Mouse (Mus musculus) right cerebral cortex, postnatal 10 days (tissue): ENCODE results near the gene Snx29.
"Not testable (repeated sequence)": the region's sequence is repeated elsewhere in the genome, so short reads cannot be mapped to it uniquely, and the experiment has no call there.

Source experiments
- DNase-seq, 2 experiments: peaks; one replicate each; pipeline ENCODE4 v3.0.0; 2021; ENCODE audit warnings: low spot score in 2 of 2

Gene Snx29

GRCm38 (mm10) chr16:11322409-11323323 lies at the start of gene Snx29:
Gene Snx29, plus strand, starts transcription at chr16:11322908.
- peak; percentile 97 to 99 for DNase-seq

DNA sequence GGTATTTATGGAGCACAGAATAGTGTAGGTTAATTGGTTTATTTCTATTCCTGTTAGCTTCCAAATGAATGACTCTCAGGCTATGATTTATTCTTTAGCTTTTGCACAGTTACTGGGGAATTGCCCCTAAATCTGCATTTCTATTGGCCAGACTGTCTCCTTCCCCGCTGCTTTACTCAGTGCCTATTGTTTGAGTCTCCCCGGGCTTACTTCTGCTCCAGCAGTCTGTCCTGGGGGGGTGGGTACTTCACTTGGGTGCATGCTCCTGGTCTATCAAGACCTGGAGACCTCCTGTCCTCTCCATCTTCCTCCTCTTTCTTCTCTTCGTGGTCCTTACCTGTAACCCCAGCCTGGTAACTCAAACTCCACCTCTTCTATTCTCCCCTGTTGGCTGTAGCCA lies 45.8 kb upstream of the Snx29 start:
- DNase-seq: no peak

- DNase-seq: no peak
Observed at GRCm38 (mm10) chr16:11278778-11279177, 43.9 kb upstream of the Snx29 start.

DNA sequence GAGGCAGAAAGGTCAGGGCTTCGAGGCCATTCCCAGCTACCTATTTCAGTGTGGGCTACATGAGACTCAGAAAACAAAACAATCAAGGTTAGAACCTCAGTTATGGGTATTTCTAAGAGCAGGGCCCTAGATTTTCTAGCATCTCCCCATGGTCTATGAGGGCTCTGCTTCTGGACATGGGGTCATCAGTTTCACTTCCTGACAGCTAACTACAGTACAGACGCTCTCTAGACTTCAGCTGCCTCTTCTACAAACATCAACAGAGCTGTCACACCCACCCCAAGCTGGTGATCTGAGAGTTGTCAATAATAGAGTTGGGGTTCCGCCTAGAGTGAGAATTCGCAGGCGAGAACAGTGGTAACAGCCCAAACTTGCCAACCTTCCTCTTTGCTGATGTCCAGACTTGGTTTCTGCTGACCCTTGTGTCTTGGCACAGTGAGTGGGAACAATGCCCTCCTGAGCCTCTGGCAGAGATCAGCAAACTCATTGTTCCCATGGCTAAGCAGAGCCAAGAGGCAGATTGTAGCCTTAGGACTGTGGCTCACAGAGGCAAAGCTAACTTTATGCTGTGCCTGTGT lies 40.0 kb upstream of the Snx29 start:
- peak; percentile 49 to 61 for DNase-seq

DNA sequence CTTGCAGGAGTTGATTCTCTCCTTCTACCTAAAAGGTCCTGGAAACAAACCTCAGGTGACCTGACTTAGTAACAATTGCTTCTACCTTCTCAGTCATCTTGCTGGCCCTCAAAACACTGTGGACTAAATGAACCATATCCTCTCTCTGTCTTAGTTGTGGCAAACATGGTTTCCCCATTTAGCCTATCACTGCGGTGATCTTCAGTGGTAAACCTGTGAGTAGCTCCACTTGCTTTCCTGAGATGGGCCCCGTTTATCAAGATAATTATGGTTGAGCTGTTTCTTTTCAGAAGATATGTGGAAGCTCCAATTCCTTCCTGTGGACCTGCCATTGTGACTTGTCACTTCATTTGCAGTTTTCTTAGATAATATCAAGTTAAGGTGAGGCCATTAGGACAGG lies 37.8 kb upstream of the Snx29 start:
- no peak for DNase-seq

- DNase-seq: no peak
Observed at GRCm38 (mm10) chr16:11285949-11286348, 36.8 kb upstream of the Snx29 start.

DNA sequence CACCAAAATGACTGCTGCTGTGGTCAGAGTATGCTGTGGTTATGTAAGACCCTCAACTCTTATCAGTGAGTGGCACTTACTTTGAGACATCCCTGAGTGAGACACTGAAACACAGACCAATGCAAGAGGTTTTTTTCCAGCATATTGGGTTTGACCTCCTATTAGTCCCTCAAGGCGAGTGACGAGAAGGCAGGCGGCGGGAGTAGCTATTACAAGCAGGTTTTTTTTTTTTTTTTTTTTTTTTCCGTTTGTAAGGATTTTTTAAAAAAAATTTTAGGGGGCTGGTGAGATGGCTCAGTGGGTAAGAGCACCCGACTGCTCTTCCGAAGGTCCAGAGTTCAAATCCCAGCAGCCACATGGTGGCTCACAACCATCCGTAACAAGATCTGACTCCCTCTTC lies 33.8 kb upstream of the Snx29 start:
- DNase-seq: not testable (repeated sequence)

- DNase-seq: not testable (repeated sequence)
Observed at GRCm38 (mm10) chr16:11295583-11295982, 27.1 kb upstream of the Snx29 start.

- peak in 1 of 2 experiments; percentile 33 for DNase-seq
Observed at GRCm38 (mm10) chr16:11297700-11298099, 25.0 kb upstream of the Snx29 start.

- DNase-seq: no peak
Observed at GRCm38 (mm10) chr16:11303741-11304140, 19.0 kb upstream of the Snx29 start.

DNA sequence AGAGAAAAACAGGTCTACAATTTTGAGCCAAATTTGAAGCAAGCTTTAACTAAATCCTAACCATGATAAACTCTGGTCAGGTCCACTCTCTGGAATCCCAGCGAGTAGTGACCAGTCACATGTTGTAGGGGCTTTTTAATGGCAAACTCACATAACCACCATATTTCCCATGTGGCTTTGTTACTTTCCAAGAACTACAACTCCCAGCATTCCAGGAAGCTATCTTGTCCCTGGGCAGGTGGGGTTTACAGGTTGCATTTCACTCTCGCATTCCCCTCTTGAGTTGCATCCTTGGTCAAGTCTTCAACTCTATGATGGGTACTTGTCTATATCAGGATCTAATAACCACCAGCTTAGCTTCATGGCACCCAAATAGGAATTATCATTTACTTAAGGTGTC lies 17.2 kb upstream of the Snx29 start:
- DNase-seq: no peak

GRCm38 (mm10) chr16:11313512-11313911 lies 9.2 kb upstream of the Snx29 start, which contains the start of gene Tnfrsf17:
Gene Tnfrsf17, plus strand, starts transcription at chr16:11313812.
- no peak for DNase-seq

DNA sequence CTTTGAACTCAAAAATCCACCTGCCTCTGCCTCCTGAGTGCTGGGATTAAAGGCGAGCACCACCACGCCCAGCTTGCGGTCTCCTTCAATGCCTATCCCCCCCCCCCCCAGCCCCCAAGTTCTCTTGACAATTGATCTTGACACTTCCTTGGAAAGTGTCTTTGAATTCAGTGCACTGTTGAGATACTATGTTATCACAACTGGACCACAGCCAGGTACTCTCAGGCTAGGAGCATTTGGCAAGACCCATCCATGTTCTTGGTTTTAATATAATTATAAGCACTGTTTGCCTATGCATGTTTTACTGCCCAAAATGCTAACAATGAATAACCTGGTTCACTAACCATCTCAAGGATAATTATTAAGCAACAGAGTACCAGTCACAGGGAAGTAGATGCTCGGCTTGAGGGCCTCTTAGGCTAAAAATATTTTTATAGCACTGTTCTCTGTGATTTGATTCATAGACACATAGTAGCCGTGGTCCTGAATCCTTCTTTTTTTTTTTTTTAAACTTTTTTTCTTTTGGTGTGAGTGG lies 6.9 kb upstream of the Snx29 start:
- no peak for DNase-seq

GRCm38 (mm10) chr16:11316748-11317147 lies 6.0 kb upstream of the Snx29 start:
- DNase-seq: no peak

GRCm38 (mm10) chr16:11317324-11317723 lies 5.4 kb upstream of the Snx29 start:
- DNase-seq: peak; percentile 22 to 38

- no peak for DNase-seq
Observed at GRCm38 (mm10) chr16:11323324-11324051, 780 bp downstream of the Snx29 start.

DNA sequence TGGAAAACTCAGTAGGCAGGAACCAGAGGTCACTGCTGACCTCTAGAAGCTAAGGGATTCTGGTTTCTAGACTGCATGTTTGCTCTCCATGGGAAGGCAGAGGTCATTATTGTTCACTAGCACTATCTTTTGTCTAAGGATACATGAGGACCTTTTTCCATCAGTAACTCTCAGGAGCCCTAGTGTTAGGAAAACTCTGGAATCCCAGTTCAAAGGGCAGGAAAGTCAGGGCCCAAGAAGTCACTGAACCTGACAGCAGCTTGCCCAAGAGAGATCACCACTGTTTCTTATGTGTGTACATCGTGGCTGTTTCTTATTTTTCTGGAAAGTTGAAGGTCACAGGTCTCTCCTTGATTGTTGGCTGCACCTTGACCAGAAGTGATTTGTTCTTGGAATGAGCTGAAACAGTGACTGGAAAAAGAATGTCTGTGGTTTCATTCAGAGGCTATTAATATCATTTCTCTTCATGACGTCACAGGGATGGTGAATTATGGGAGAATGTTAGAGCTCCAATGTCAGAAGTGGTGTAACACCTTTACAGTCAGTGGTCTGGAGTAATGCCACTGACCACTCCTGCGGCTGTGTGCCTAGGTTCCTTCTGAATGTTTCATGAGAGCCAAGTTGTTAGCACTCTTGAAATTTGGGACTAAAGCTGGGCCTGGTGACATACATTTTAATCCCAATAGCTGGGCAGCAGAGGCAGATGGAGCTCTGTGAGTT lies 7.5 kb downstream of the Snx29 start:
- DNase-seq: no peak

GRCm38 (mm10) chr16:11331030-11331429 lies 8.3 kb downstream of the Snx29 start:
- no peak for DNase-seq

- peak in 1 of 2 experiments; percentile 38 for DNase-seq
Observed at GRCm38 (mm10) chr16:11343292-11343815, 20.6 kb downstream of the Snx29 start.

DNA sequence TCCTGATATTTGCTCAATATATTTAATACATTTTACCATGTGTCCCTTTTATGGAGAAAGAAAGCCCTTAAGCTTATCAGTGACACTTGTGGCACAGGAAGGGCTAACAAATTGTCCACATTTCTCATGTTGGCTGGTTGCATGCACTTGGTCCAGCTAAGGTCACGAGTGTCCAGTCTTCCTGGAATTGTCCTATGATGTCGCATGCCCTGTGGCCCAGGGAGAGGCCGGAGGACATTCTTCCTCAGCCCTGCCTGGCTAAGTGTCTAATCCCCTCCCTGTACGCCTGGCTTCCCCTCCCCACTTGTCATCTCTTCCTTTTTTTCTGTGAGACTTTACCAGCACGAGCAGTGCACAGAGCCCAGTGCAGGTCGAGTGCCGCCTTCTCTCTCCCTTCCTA lies 29.2 kb downstream of the Snx29 start:
- no peak for DNase-seq

DNA sequence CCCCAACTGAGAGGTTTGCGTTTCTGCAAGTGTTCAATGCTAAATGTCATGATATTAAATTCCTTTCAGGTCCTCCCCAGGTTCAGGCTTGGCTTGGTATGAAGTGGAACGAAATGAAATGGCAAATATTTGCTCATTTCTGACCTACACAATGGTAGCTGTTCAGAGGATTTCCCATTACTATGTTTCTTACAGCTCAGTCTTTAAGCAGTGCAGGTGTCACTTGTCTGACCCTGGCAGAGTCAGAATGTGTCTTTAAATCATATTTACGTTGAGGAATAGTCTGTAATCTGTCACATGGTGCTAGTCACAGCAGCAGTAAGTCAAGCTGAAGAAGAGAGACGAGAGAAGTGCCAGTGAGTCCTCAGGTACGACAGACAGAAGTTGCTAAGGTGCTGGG lies 36.5 kb downstream of the Snx29 start:
- DNase-seq: no peak
